Mouse (Mus musculus) heart, embryonic 11.5 days (tissue): ENCODE measurements around the gene Cecr2. TPM values are rescaled to one million over a fixed set of nuclear protein-coding genes. Genes with fewer than 3 reads are reported as not detected.
"Not testable (repeated sequence)": the region's sequence is repeated elsewhere in the genome, so short reads cannot be mapped to it uniquely, and the experiment has no call there.

ENCODE experiments used
- ATAC-seq: fragments of 200-750 bp; cut with Nextera tagmentation; replicated peaks from 2 replicates; pipeline ENCODE4 v1.8.0; 2017; ENCODE audit warnings: moderate library complexity; ENCODE audit not compliant: insufficient number of reproducible peaks, low FRiP score, low TSS enrichment
- H3K27ac ChIP-seq: fragments of 300-500 bp; sonication (generic); 2 replicates; pipeline ENCODE4 v1.5.1; 2014; ENCODE audit warnings: mild to moderate bottlenecking, low read depth, low read length
- H3K27me3 ChIP-seq: fragments of 300-500 bp; sonication (generic); 2 replicates; pipeline ENCODE4 v1.6.1; 2014; ENCODE audit warnings: mild to moderate bottlenecking, low read length, mixed read lengths; ENCODE audit not compliant: control insufficient read depth, insufficient read depth
- H3K36me3 ChIP-seq: fragments of 300-500 bp; sonication (generic); 2 replicates; pipeline ENCODE4 v1.6.1; 2014; ENCODE audit warnings: mild to moderate bottlenecking, low read length, moderate library complexity, mixed read lengths; ENCODE audit not compliant: control insufficient read depth, insufficient read depth
- H3K4me1 ChIP-seq: fragments of 300-500 bp; sonication (generic); 2 replicates; pipeline ENCODE4 v1.6.1; 2014; ENCODE audit warnings: low read length; ENCODE audit not compliant: control insufficient read depth, insufficient read depth
- H3K4me2 ChIP-seq: fragments of 300-500 bp; sonication (generic); 2 replicates; pipeline ENCODE4 v1.6.1; 2014; ENCODE audit warnings: mild to moderate bottlenecking, moderate library complexity
- H3K4me3 ChIP-seq: fragments of 300-500 bp; sonication (generic); 2 replicates; pipeline ENCODE4 v1.5.1; 2014; ENCODE audit warnings: low read depth, low read length
- H3K9ac ChIP-seq: fragments of 300-500 bp; sonication (generic); 2 replicates; pipeline ENCODE4 v1.6.1; 2014; ENCODE audit warnings: mild to moderate bottlenecking, low read depth, low read length, moderate library complexity
- H3K9me3 ChIP-seq: fragments of 300-500 bp; sonication (generic); replicated peaks from 2 replicates; pipeline ENCODE4 v1.6.1; 2016; ENCODE audit warnings: low read length; ENCODE audit not compliant: control insufficient read depth
- WGBS: fragments of 180-500 bp; shearing (Covaris S2); extraction: QIAGEN DNeasy Blood & Tissue Kit; methylation state at CpG from one replicate; pipeline ENCODE4 v1.1.7; 2014; ENCODE audit not compliant: insufficient replicate concordance; 5-methylcytosine and 5-hydroxymethylcytosine counted together
- microRNA-seq: library from miRNA; unstranded; fragments of <30 nt; microRNA quantifications from one replicate; pipeline ENCODE4, GENCODE M21; 2016; ENCODE audit warnings: borderline number of aligned reads
- polyA plus RNA-seq: library from polyadenylated mRNA; unstranded; fragments of >200 nt; fragmentation: Nextera tagmentation; extraction: Ambion mirVana; gene quantifications from 2 replicates; pipeline ENCODE4 v1.2.1, GENCODE M21; 2014

The Cecr2 gene
- polyA plus RNA-seq, 1 experiment from 2014 or later = 4.2 TPM

GRCm38 (mm10) chr6:120806999-120807737 is 141.0 kb downstream of the Cecr2 start:
- no peak overlapping the region for H3K4me3 ChIP-seq
- no peak overlapping the region for H3K27ac ChIP-seq
- no peaks in the 10 kb centered on the region for H3K4me1 ChIP-seq
- H3K4me2 ChIP-seq = no peak overlapping the region
- H3K36me3 ChIP-seq = peaks cover 54% of the 10 kb centered on the region
- 86% methylated on average over 5 of the region's 5 CpGs for WGBS
- H3K9me3 ChIP-seq = no peaks in the 10 kb centered on the region
- no peaks in the 10 kb centered on the region for H3K27me3 ChIP-seq
- no peak for ATAC-seq
- no peak overlapping the region for H3K9ac ChIP-seq

GRCm38 (mm10) chr6:120807738-120808081 is 141.5 kb downstream of the Cecr2 start:
- peaks cover 54% of the 10 kb centered on the region for H3K36me3 ChIP-seq
- H3K4me1 ChIP-seq = no peaks in the 10 kb centered on the region
- no peaks in the 10 kb centered on the region for H3K27me3 ChIP-seq
- ATAC-seq = no peak
- no peaks in the 10 kb centered on the region for H3K9me3 ChIP-seq
- WGBS = 88% methylated on average over 4 of the region's 4 CpGs
- H3K4me2 ChIP-seq = no peak overlapping the region
- H3K27ac ChIP-seq = no peak overlapping the region
- H3K4me3 ChIP-seq = no peak overlapping the region
- no peak overlapping the region for H3K9ac ChIP-seq

GRCm38 (mm10) chr6:120811999-120812398 is 145.8 kb downstream of the Cecr2 start:
- ATAC-seq, H3K9ac ChIP-seq, H3K4me1 ChIP-seq, H3K27ac ChIP-seq, H3K27me3 ChIP-seq, H3K9me3 ChIP-seq, H3K4me3 ChIP-seq, H3K4me2 ChIP-seq: not testable (repeated sequence)
- peaks cover 21% of the 10 kb centered on the region for H3K36me3 ChIP-seq
- WGBS = 97% methylated on average over 6 of the region's 10 CpGs

- Histone ChIP-seq H3K4me2 (no peak overlapping the region), H3K9me3 (0 out of 2 replicates have a peak, but pooled peaks cover 2% of the 10 kb centered on the region), H3K9ac (no peak overlapping the region), H3K4me1 (peaks cover 4% of the 10 kb centered on the region; the same call in 1 of the 2 replicates), H3K27me3 (no peaks in the 10 kb centered on the region), H3K27ac (no peak overlapping the region), H3K36me3 (peaks cover 17% of the 10 kb centered on the region), H3K4me3 (no peak overlapping the region)
- WGBS = 94% methylated on average over 2 of the region's 2 CpGs
- no peak for ATAC-seq
Measured at GRCm38 (mm10) chr6:120819294-120819693, 153.1 kb downstream of the Cecr2 start.

GRCm38 (mm10) chr6:120820144-120820543 is 154.0 kb downstream of the Cecr2 start:
- 0 out of 2 replicates have a peak, but pooled peaks cover 2% of the 10 kb centered on the region for H3K9me3 ChIP-seq
- WGBS = 88% methylated on average over 5 of the region's 5 CpGs
- H3K4me3 ChIP-seq = no peak overlapping the region
- no peak overlapping the region for H3K27ac ChIP-seq
- no peaks in the 10 kb centered on the region for H3K27me3 ChIP-seq
- H3K4me1 ChIP-seq = peaks cover 4% of the 10 kb centered on the region; the same call in 1 of the 2 replicates
- no peak overlapping the region for H3K9ac ChIP-seq
- peaks cover 17% of the 10 kb centered on the region for H3K36me3 ChIP-seq
- H3K4me2 ChIP-seq = no peak overlapping the region
- ATAC-seq = no peak

Small RNA genes lying within 50 kb of the gene (microRNA-seq; reads per million reads assigned to microRNA genes)
- not detected for gene Gm25193

Other genes starting within 250 kb of the Cecr2 start
- gene Il17ra, start 203.1 kb upstream of the Cecr2 start, polyA plus RNA-seq = 1.9 and 4.2 TPM in 2 replicates
- 0.04 and 0.09 TPM in 2 replicates for gene Tmem121b, start 172.6 kb upstream of the Cecr2 start, polyA plus RNA-seq
- 13.2 and 17.5 TPM in 2 replicates for gene Hdhd5, start 135.1 kb upstream of the Cecr2 start, polyA plus RNA-seq
- 0.13 TPM in 1 of 2 replicates, not detected in the other for gene Slc25a18, start 107.2 kb downstream of the Cecr2 start, polyA plus RNA-seq
- 153 and 155 TPM in 2 replicates for gene Atp6v1e1, start 156.4 kb downstream of the Cecr2 start, polyA plus RNA-seq
- gene Bcl2l13, start 169.8 kb downstream of the Cecr2 start, polyA plus RNA-seq = 26.5 and 33.8 TPM in 2 replicates